Mouse (Mus musculus) WW6 (cell line): Measurements from ENCODE around the gene Ufc1.
"Not testable (repeated sequence)": the region's sequence is repeated elsewhere in the genome, so short reads cannot be mapped to it uniquely, and the experiment has no call there.

Experiments
- DNase-seq: peaks from one replicate; pipeline ENCODE4 v3.0.0-alpha.2; 2013; ENCODE audit warnings: low read depth, low spot score

Gene Ufc1

DNA sequence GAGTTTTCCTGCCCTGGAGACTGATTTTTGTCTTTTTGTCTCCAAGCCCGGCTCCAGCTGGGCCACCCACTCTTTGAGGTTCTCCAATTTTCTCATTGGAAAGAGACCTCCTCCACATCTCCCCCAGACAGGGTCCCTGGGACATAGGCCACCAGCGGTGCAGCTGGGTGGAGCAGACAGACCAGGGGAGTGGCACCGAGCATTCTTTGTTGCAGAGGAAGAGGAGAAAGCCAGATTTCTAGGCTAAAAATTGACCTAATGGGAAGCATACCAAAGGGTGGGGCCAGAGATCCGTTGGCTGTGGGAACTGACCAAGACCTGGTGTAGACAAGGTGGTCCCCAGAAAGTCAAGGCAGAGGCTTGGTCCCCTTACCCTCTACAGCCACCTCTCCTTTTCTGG lies 46.9 kb downstream of the Ufc1 start:
- DNase-seq, result no peak

DNA sequence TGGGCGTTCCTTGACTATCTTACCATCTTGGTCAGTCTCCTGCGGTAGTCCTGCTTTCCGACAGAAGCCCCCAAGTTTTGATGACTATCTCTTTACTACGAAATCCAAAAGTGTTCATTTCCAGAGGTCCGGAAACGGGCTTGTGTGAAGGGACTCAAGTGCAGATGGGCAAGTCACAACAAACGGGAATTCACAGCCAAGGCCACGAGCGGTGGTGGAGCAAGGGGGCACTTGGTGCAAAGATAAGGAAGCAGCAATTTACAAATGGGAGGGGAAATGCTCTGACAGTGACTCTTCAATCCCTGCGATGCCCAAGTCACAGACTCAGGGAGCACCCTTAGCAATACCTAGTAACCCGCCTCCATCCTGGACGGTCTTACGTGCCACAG lies 47.4 kb downstream of the Ufc1 start:
- no peak for DNase-seq

- DNase-seq, result peak; percentile 95
These were observed 47.9 kb downstream of the Ufc1 start for GRCm38 (mm10) chr1:171246709-171247452.

DNA sequence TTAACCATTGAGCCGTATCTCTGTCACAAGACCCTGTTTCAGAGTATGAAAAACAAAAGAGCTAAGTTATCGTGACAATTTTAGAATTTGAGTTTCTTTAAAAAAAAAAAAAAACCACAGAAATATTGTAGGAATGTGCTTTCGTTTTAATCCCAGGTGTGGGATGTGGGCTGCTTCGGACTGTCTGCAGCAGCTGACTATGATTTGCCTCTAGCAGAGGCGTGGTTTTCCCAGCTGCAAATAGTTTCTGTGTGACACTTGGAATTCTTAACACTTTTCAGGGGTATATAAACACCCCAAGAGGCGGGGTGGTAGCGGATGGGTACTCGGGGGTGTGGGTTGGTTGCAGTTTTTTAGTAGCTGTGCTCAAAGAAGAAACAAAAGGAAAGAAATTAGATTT lies 49.5 kb downstream of the Ufc1 start:
- DNase-seq, result no peak

- DNase-seq, result not testable (repeated sequence)
These were observed 52.9 kb downstream of the Ufc1 start for GRCm38 (mm10) chr1:171241952-171242351.

DNA sequence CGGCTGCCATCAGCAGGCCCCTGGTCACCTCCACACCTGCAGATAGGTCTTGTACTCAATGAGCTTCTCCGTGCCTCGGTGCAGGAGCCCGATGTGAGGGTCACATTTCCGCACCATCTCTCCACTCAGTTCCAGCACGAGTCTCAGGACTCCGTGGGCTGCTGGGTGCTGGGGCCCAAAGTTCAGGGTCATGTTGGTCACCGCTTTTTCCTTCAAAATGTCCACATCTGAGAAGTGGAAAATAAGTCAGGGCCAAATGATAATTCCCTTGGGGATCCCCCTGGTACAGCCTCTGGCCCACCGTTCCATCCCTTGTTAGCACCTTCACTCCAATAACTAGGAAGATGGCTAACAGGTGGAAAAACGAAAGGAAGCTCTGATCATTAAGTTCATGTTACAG lies 53.9 kb downstream of the Ufc1 start:
- DNase-seq, result no peak

DNA sequence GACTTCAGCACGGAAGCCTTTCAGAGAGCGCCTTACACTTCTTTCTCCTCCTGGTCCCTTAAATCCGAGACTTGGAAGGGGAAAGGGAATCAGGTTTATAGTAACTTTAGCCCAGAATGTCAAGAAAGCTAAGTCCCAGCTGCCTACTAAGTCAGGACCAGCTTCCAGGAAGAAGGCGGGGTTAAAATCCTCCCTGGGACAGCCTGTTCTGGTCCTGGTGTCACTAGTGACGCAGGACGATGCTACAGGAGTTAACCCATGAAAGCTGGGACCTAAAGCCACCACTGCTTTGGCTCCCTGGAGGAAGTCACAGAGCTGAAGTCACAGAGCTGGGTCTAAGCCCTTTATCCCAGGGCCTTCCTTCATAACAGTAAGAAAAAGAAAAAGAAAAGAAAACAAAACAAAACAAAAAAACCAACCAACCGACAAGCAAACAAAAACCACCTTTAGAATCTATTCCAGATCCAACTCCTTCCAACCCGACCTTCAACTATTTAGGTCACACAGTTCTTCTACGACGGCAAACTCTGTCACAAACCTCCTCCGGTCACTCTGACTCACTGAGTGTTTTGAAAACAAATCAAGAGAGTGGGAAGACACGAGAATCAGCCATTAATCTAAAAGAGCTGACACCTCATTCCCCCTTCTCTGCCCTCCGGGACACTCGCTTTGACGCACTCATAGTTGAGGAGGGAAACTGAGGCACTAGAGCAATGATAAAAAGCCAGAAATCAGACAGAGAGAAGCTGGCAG lies 54.7 kb downstream of the Ufc1 start:
- DNase-seq, result no peak
